Mouse (Mus musculus): ENCODE measurements at regions not wholly inside any gene's neighbourhood (a gene's known extent, or its start where the extent isn't known, plus 50 kb on each side); places are given as distances from the start of the nearest gene placed in this dataset.

DNA sequence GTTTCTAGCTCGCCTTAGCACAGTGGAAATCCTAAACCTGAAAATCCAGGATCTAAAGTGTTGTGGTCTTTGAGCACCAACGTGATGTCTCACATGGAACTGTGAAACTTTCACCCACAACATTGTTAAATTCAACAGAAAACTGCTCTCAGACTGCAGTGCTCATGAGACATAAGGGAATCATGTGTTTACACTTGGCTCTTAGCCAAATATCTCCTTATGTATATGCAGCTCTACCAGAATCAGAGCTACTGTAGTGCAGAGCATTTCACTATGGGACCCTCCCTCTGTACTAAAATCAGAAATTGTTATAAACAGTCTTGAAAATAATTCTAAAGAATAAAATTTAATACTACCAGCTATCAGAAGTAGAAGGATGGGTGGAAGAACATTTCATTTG, 778.8 kb upstream of the Fam84a start:
- H3K4me3 ChIP-seq (replicated peaks; ENCODE audit: low read depth, low read length): no peak overlapping the region
- no peaks in the 10 kb centered on the region for H3K4me1 ChIP-seq (ENCODE audit: control insufficient read depth, insufficient read depth, low read length)
- ATAC-seq (ENCODE audit: low FRiP score, low TSS enrichment): no peak
- DNase-seq: no peak
- no peak overlapping the region for H3K27ac ChIP-seq (replicated peaks; ENCODE audit: low read depth, low read length)
- H3K27me3 ChIP-seq (ENCODE audit: control insufficient read depth, insufficient read depth, low read length): no peaks in the 10 kb centered on the region
- no peaks in the 10 kb centered on the region for H3K9me3 ChIP-seq (ENCODE audit: control insufficient read depth, low read length)
- no peak overlapping the region for H3K9ac ChIP-seq (replicated peaks; ENCODE audit: low read length)
- no peak overlapping the region for H3K4me2 ChIP-seq (ENCODE audit: low read length)
- no peaks in the 10 kb centered on the region for H3K36me3 ChIP-seq (ENCODE audit: control insufficient read depth, insufficient read depth, low read length)
- WGBS: 89% methylated on average over 2 of the region's 2 CpGs

DNA sequence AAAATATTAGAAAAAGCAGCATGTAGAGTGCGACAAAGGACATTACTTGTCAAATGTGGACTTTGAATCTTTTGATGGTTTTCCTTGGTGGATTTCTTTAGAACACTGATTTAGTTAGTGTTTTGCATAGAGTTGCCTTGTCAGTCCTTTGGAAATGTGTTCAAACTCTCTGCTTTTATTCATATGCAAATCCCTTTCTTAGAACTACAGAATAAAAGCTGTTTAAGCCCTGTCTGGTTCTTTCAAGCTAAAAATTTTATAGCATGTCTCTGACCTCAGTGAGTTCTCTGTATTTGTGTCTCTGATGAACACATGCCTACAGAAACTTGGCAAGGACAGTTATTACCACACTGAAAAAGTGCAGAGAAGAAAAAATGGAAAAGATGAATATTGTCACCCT, 775.7 kb upstream of the Fam84a start:
- H3K27ac ChIP-seq (replicated peaks; ENCODE audit: low read depth, low read length): no peak overlapping the region
- no peaks in the 10 kb centered on the region for H3K36me3 ChIP-seq (ENCODE audit: control insufficient read depth, insufficient read depth, low read length)
- H3K4me2 ChIP-seq (ENCODE audit: low read length): no peak overlapping the region
- no peak overlapping the region for H3K4me3 ChIP-seq (replicated peaks; ENCODE audit: low read depth, low read length)
- 15% methylated on average over 1 of the region's 1 CpGs for WGBS
- H3K27me3 ChIP-seq (ENCODE audit: control insufficient read depth, insufficient read depth, low read length): no peaks in the 10 kb centered on the region
- no peak for ATAC-seq (ENCODE audit: low FRiP score, low TSS enrichment)
- DNase-seq: peak; percentile 27
- H3K9ac ChIP-seq (replicated peaks; ENCODE audit: low read length): no peak overlapping the region
- no peaks in the 10 kb centered on the region for H3K9me3 ChIP-seq (ENCODE audit: control insufficient read depth, low read length)
- no peaks in the 10 kb centered on the region for H3K4me1 ChIP-seq (ENCODE audit: control insufficient read depth, insufficient read depth, low read length)

DNA sequence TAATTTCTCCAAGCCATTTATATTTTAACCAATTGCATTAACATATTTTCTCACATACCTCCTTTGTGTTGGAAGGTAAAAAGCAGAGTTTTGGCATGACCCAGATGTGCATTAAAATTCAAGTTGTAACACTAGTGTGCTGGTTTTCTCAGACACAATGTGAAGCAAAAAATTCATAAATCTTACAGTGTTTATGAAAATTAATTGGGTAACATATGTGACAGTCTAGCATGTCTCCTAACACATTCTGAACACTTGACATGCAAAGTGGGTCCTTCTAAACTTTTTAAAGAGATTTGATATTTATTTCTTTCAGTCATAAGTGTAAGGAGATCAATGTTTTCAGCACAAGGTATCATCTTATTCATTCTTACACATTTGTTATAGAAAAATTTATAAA, 771.9 kb upstream of the Fam84a start:
- Histone ChIP-seq H3K36me3 (ENCODE audit: control insufficient read depth, insufficient read depth, low read length) (no peaks in the 10 kb centered on the region), H3K27me3 (ENCODE audit: control insufficient read depth, insufficient read depth, low read length) (no peaks in the 10 kb centered on the region), H3K9me3 (ENCODE audit: control insufficient read depth, low read length) (no peaks in the 10 kb centered on the region), H3K4me3 (replicated peaks; ENCODE audit: low read depth, low read length) (no peak overlapping the region), H3K27ac (replicated peaks; ENCODE audit: low read depth, low read length) (no peak overlapping the region), H3K4me1 (ENCODE audit: control insufficient read depth, insufficient read depth, low read length) (no peaks in the 10 kb centered on the region), H3K9ac (replicated peaks; ENCODE audit: low read length) (no peak overlapping the region), H3K4me2 (ENCODE audit: low read length) (no peak overlapping the region)
- DNase-seq (no peak), ATAC-seq (ENCODE audit: low FRiP score, low TSS enrichment) (no peak)

DNA sequence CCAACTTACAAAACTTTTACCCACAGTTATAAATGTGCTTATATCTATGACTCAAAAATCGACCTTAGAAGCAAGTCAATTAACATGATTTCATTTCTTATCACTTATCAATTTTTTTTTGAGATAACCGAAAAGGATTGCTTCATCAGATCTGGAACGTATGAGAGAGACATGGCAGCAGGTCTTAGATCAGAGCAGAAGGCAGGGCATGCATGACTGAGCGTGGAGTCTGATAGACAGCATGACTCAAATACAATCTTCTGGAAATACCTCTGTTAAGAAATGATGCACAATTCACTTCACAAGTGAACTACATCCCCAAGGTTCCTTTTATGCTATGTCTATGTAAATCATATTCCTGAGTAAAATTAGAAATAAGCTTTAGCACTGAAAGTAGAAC, 760.1 kb upstream of the Fam84a start:
- ATAC-seq (ENCODE audit: low FRiP score, low TSS enrichment) (no peak), DNase-seq (no peak)
- Histone ChIP-seq H3K4me1 (ENCODE audit: control insufficient read depth, insufficient read depth, low read length) (no peaks in the 10 kb centered on the region), H3K9me3 (ENCODE audit: control insufficient read depth, low read length) (no peaks in the 10 kb centered on the region), H3K4me2 (ENCODE audit: low read length) (no peak overlapping the region), H3K4me3 (replicated peaks; ENCODE audit: low read depth, low read length) (no peak overlapping the region), H3K36me3 (ENCODE audit: control insufficient read depth, insufficient read depth, low read length) (no peaks in the 10 kb centered on the region), H3K9ac (replicated peaks; ENCODE audit: low read length) (no peak overlapping the region), H3K27ac (replicated peaks; ENCODE audit: low read depth, low read length) (no peak overlapping the region), H3K27me3 (ENCODE audit: control insufficient read depth, insufficient read depth, low read length) (no peaks in the 10 kb centered on the region)
- WGBS: 80% methylated on average over 4 of the region's 4 CpGs

DNA sequence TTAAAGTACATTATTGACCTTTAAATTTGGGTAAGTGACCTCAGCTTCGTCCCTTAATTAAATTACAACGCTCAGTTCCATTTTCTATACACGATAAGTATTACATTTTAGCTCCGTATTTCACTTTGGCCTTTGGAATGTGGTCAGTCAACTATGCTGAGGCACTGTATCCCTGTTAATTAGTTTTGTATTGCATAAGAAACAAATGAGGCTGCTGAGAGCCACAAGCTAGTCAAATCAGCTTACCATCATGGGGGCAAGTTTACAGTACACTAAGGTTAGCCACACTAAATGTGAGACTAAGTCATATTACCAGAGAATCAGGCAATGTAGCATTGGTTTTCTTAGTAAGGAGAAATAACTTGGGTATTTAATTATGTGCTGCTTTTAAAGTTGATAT, 731.3 kb upstream of the Fam84a start:
- Histone ChIP-seq H3K4me3 (replicated peaks; ENCODE audit: low read depth, low read length) (no peak overlapping the region), H3K9me3 (ENCODE audit: control insufficient read depth, low read length) (no peaks in the 10 kb centered on the region), H3K4me1 (ENCODE audit: control insufficient read depth, insufficient read depth, low read length) (no peaks in the 10 kb centered on the region), H3K36me3 (ENCODE audit: control insufficient read depth, insufficient read depth, low read length) (no peaks in the 10 kb centered on the region), H3K4me2 (ENCODE audit: low read length) (no peak overlapping the region), H3K9ac (replicated peaks; ENCODE audit: low read length) (no peak overlapping the region), H3K27me3 (ENCODE audit: control insufficient read depth, insufficient read depth, low read length) (no peaks in the 10 kb centered on the region), H3K27ac (replicated peaks; ENCODE audit: low read depth, low read length) (no peak overlapping the region)
- ATAC-seq (ENCODE audit: low FRiP score, low TSS enrichment) (no peak), DNase-seq (no peak)
- WGBS: 93% methylated on average over 4 of the region's 4 CpGs

DNA sequence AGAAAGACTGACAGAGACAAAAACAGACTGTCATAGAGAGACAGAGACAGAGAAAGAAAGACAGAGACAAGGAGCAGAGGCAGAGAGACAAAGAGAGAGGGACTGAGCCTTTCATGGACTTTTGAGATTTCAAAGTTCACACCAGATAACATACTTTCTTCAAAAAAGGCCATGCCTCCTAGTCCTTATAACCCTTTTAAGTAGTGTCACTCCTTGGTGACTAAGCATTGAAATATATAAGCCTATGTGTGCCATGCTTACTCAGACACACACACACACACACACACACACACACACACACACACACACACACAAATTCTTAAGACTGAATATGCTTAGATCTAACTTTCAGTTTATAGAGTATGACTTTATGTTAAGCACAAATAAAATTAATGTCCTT, 728.6 kb upstream of the Fam84a start:
- H3K9ac ChIP-seq (replicated peaks; ENCODE audit: low read length): no peak overlapping the region
- DNase-seq: no peak
- H3K4me3 ChIP-seq (replicated peaks; ENCODE audit: low read depth, low read length): no peak overlapping the region
- no peak overlapping the region for H3K4me2 ChIP-seq (ENCODE audit: low read length)
- H3K27ac ChIP-seq (replicated peaks; ENCODE audit: low read depth, low read length): no peak overlapping the region
- no peaks in the 10 kb centered on the region for H3K36me3 ChIP-seq (ENCODE audit: control insufficient read depth, insufficient read depth, low read length)
- H3K27me3 ChIP-seq (ENCODE audit: control insufficient read depth, insufficient read depth, low read length): no peaks in the 10 kb centered on the region
- H3K4me1 ChIP-seq (ENCODE audit: control insufficient read depth, insufficient read depth, low read length): no peaks in the 10 kb centered on the region; the same call in 1 of the 2 replicates
- H3K9me3 ChIP-seq (ENCODE audit: control insufficient read depth, low read length): no peaks in the 10 kb centered on the region
- ATAC-seq (ENCODE audit: low FRiP score, low TSS enrichment): no peak

DNA sequence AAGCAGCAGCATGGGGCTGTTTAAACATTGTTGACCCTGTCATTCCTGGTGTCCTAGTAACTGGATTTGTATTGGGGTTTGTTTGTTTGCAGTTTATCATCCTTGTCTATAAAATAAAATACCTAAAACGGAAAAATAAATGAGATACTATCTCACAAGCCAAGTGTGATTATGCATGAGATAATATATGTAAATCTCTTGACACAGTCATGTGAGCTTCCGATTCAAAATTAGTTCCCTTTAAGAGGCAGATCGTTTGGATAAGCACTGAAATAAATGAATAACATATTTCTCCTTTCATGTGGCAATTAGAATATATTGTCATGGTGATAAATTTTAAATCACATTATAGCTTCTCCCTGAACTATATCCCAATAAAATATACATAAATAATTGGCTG, 723.4 kb upstream of the Fam84a start:
- Histone ChIP-seq H3K9me3 (ENCODE audit: control insufficient read depth, low read length) (no peaks in the 10 kb centered on the region), H3K27ac (replicated peaks; ENCODE audit: low read depth, low read length) (no peak overlapping the region), H3K9ac (replicated peaks; ENCODE audit: low read length) (no peak overlapping the region), H3K4me2 (ENCODE audit: low read length) (no peak overlapping the region), H3K4me3 (replicated peaks; ENCODE audit: low read depth, low read length) (no peak overlapping the region), H3K36me3 (ENCODE audit: control insufficient read depth, insufficient read depth, low read length) (no peaks in the 10 kb centered on the region), H3K27me3 (ENCODE audit: control insufficient read depth, insufficient read depth, low read length) (no peaks in the 10 kb centered on the region), H3K4me1 (ENCODE audit: control insufficient read depth, insufficient read depth, low read length) (no peaks in the 10 kb centered on the region; the same call in 1 of the 2 replicates)
- DNase-seq (no peak), ATAC-seq (ENCODE audit: low FRiP score, low TSS enrichment) (no peak; the same call in 1 of the 2 replicates)
- 19% methylated on average over 3 of the region's 3 CpGs for WGBS

DNA sequence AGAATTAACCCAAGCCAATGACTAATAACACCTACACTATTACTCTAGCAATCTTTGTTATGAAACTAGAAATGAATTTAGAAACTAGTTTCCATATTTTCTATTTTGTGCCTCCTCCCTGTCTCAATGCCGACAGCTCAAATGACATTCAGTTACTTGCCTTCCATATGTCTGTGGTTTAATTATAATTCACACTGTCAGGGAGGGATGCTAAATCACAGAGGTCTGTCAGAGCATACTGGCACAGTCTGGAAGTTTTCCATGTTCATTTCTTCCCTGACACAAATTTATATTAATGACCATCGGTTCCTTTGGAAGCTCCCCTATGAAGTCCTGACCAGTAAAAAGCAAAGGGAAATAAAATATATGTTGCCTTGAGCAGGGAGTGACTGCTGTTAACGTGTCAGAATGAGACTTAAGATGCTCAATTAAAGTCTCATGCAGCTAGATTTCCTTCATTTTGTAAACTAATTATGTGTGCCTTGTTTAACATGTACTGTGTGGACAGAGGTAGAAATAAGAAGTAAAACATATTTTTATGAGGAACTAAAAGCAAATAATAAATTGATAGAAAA, 719.6 kb upstream of the Fam84a start:
- H3K36me3 ChIP-seq (ENCODE audit: control insufficient read depth, insufficient read depth, low read length): no peaks in the 10 kb centered on the region
- H3K9ac ChIP-seq (replicated peaks; ENCODE audit: low read length): no peak overlapping the region
- H3K27me3 ChIP-seq (ENCODE audit: control insufficient read depth, insufficient read depth, low read length): no peaks in the 10 kb centered on the region
- H3K4me2 ChIP-seq (ENCODE audit: low read length): no peak overlapping the region
- no peak overlapping the region for H3K4me3 ChIP-seq (replicated peaks; ENCODE audit: low read depth, low read length)
- H3K9me3 ChIP-seq (ENCODE audit: control insufficient read depth, low read length): no peaks in the 10 kb centered on the region
- DNase-seq: no peak
- WGBS: 74% methylated on average over 3 of the region's 3 CpGs
- ATAC-seq (ENCODE audit: low FRiP score, low TSS enrichment): no peak
- no peaks in the 10 kb centered on the region; the same call in 1 of the 2 replicates for H3K4me1 ChIP-seq (ENCODE audit: control insufficient read depth, insufficient read depth, low read length)
- H3K27ac ChIP-seq (replicated peaks; ENCODE audit: low read depth, low read length): no peak overlapping the region

DNA sequence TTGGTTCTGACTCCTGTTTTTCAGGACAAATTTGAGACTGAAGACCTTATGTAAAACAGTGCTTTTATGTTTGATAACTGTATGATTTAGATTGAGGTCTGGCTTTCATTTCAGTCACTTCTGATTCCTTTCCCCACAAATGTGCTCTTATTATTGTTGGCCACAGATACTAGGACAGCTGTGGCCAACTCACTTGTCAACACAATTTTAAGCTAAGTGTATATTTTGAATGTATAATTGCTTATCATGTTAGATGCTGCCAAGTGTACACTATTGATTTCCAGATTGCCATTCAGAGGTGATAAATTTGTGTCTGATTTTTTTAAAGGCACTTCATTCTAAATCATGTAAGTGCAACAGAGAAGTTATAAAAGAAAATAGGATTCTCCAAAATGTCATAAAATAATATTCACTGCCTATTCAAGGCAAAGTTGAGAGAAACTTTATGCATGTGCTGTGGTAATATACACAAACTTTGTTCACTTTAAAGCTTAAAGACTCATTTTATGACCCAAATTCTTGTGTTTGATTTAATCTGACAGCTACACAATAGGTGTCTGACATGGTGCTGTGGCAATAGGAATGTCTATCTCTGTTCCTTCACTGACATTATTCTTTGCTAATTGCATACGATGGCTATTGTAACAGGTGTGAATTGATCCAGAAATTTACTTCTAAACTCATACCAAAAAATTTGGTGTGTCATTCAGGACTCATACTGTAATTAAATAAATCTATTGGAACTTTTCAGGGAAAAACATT, 708.1 kb upstream of the Fam84a start:
- no peak overlapping the region for H3K4me3 ChIP-seq (replicated peaks; ENCODE audit: low read depth, low read length)
- no peaks in the 10 kb centered on the region for H3K9me3 ChIP-seq (ENCODE audit: control insufficient read depth, low read length)
- H3K4me2 ChIP-seq (ENCODE audit: low read length): no peak overlapping the region
- 31% methylated on average over 1 of the region's 1 CpGs for WGBS
- no peak overlapping the region for H3K27ac ChIP-seq (replicated peaks; ENCODE audit: low read depth, low read length)
- H3K27me3 ChIP-seq (ENCODE audit: control insufficient read depth, insufficient read depth, low read length): no peaks in the 10 kb centered on the region
- H3K4me1 ChIP-seq (ENCODE audit: control insufficient read depth, insufficient read depth, low read length): no peaks in the 10 kb centered on the region
- no peaks in the 10 kb centered on the region for H3K36me3 ChIP-seq (ENCODE audit: control insufficient read depth, insufficient read depth, low read length)
- H3K9ac ChIP-seq (replicated peaks; ENCODE audit: low read length): no peak overlapping the region
- no peak for DNase-seq
- no peak for ATAC-seq (ENCODE audit: low FRiP score, low TSS enrichment)

All from midbrain, embryonic 14.5 days (tissue).